Mouse (Mus musculus): ENCODE measurements at regions not wholly inside any gene's neighbourhood (a gene's known extent, or its start where the extent isn't known, plus 50 kb on each side); places are given as distances from the start of the nearest gene placed in this dataset.

- DNase-seq (ENCODE audit: inconsistent age in 2 of 2, low spot score in 1 of 2) = no peak
These were observed 252.8 kb upstream of the Nxpe4 start for GRCm38 (mm10) chr9:47909051-47909450.

- DNase-seq (ENCODE audit: inconsistent age in 2 of 2, low spot score in 1 of 2) = peak; percentile 8 to 55
These were observed 251.3 kb upstream of the Nxpe4 start for GRCm38 (mm10) chr9:47910501-47910906.

- DNase-seq (ENCODE audit: inconsistent age in 2 of 2, low spot score in 1 of 2) = no peak
These were observed 249.0 kb upstream of the Nxpe4 start for GRCm38 (mm10) chr9:47912823-47913222.

GRCm38 (mm10) chr9:47935299-47935698 is 226.5 kb upstream of the Nxpe4 start:
- peak; percentile 9 to 44 for DNase-seq (ENCODE audit: inconsistent age in 2 of 2, low spot score in 1 of 2)

- DNase-seq (ENCODE audit: inconsistent age in 2 of 2, low spot score in 1 of 2) = no peak
These were observed 225.8 kb upstream of the Nxpe4 start for GRCm38 (mm10) chr9:47935957-47936457.

- DNase-seq (ENCODE audit: inconsistent age in 2 of 2, low spot score in 1 of 2) = no peak
These were observed 222.7 kb upstream of the Nxpe4 start for GRCm38 (mm10) chr9:47938941-47939710.

GRCm38 (mm10) chr9:47942761-47943583 is 218.9 kb upstream of the Nxpe4 start:
- DNase-seq (ENCODE audit: inconsistent age in 2 of 2, low spot score in 1 of 2) = no peak

- no peak for DNase-seq (ENCODE audit: inconsistent age in 2 of 2, low spot score in 1 of 2)
These were observed 215.6 kb upstream of the Nxpe4 start for GRCm38 (mm10) chr9:47946226-47946625.

GRCm38 (mm10) chr9:47957881-47958280 is 203.9 kb upstream of the Nxpe4 start:
- no peak for DNase-seq (ENCODE audit: inconsistent age in 2 of 2, low spot score in 1 of 2)

- no peak for DNase-seq (ENCODE audit: inconsistent age in 2 of 2, low spot score in 1 of 2)
These were observed 203.0 kb upstream of the Nxpe4 start for GRCm38 (mm10) chr9:47958861-47959260.

- no peak for DNase-seq (ENCODE audit: inconsistent age in 2 of 2, low spot score in 1 of 2)
These were observed 200.6 kb upstream of the Nxpe4 start for GRCm38 (mm10) chr9:47961176-47961575.

- DNase-seq (ENCODE audit: inconsistent age in 2 of 2, low spot score in 1 of 2) = no peak
These were observed 199.7 kb upstream of the Nxpe4 start for GRCm38 (mm10) chr9:47962161-47962560.

GRCm38 (mm10) chr9:47962589-47962988 is 199.2 kb upstream of the Nxpe4 start:
- no peak for DNase-seq (ENCODE audit: inconsistent age in 2 of 2, low spot score in 1 of 2)

GRCm38 (mm10) chr9:47973130-47973529 is 188.7 kb upstream of the Nxpe4 start:
- DNase-seq (ENCODE audit: inconsistent age in 2 of 2, low spot score in 1 of 2) = no peak

GRCm38 (mm10) chr9:47985356-47986111 is 176.3 kb upstream of the Nxpe4 start:
- DNase-seq (ENCODE audit: inconsistent age in 2 of 2, low spot score in 1 of 2) = peak in 1 of 2 experiments; percentile 38

GRCm38 (mm10) chr9:47987266-47987665 is 174.6 kb upstream of the Nxpe4 start:
- no peak for DNase-seq (ENCODE audit: inconsistent age in 2 of 2, low spot score in 1 of 2)

GRCm38 (mm10) chr9:47994671-47995070 is 167.2 kb upstream of the Nxpe4 start:
- no peak for DNase-seq (ENCODE audit: inconsistent age in 2 of 2, low spot score in 1 of 2)

- no peak for DNase-seq (ENCODE audit: inconsistent age in 2 of 2, low spot score in 1 of 2)
These were observed 162.2 kb upstream of the Nxpe4 start for GRCm38 (mm10) chr9:47999632-48000031.

GRCm38 (mm10) chr9:48029021-48029420 is 132.8 kb upstream of the Nxpe4 start:
- DNase-seq (ENCODE audit: inconsistent age in 2 of 2, low spot score in 1 of 2) = no peak

GRCm38 (mm10) chr9:48030839-48031238 is 131.0 kb upstream of the Nxpe4 start:
- no peak for DNase-seq (ENCODE audit: inconsistent age in 2 of 2, low spot score in 1 of 2)

GRCm38 (mm10) chr9:48035959-48036358 is 125.9 kb upstream of the Nxpe4 start:
- no peak for DNase-seq (ENCODE audit: inconsistent age in 2 of 2, low spot score in 1 of 2)

Data from adrenal gland, adult (tissue).